Mouse (Mus musculus) lung, postnatal 0 days (tissue): ENCODE measurements at regions not wholly inside any gene's neighbourhood (a gene's known extent, or its start where the extent isn't known, plus 50 kb on each side); places are given as distances from the start of the nearest gene placed in this dataset.

Experiments
- CTCF ChIP-seq: IDR thresholded peaks from 2 replicates; pipeline ENCODE4 v1.5.1; 2016; ENCODE audit warnings: antibody characterized with exemption, mild to moderate bottlenecking
- EP300 ChIP-seq: IDR thresholded peaks from 2 replicates; pipeline ENCODE4 v1.6.1; 2016; ENCODE audit warnings: antibody characterized with exemption, mild to moderate bottlenecking, control low read depth

GRCm38 (mm10) chr5:43446295-43446694 is 69.0 kb upstream of the C1qtnf7 start:
- TF ChIP-seq CTCF (no peak), EP300 (no peak)
